21 mouse cellular contexts compared by ENCODE assay signal in the genomic region with DNA sequence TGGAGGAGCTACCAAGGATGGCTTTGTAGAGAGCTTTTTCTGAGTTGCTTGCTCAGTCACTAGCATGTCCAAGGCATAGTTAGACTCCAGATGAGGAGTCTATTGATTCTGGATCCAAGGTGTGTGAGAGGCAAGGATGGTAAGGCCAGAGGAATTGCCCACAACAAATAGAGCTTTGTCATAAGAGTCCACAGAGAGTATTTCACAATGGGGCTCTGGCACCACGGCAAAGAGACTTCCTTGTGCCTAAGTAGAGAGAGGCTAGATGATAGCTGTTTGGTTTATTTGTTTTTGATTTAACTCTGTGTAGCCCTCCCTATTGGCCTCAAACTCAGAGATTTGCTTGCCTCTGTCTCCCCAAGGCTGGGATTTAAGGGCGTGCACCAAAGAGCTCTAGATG. TPM values are rescaled to one million over a fixed set of nuclear protein-coding genes. Genes with fewer than 3 reads are reported as not detected.
DNase-seq lines count a peak whose midpoint lies in the region; ATAC-seq and TF ChIP-seq lines count a peak whose summit lies in the region.
"Had no signal": no experiment of that assay in that cellular context is flagged by ENCODE, and none has a peak within 500 bp of the region (broad histone marks: within the 10 kb centered on the region; RNA-seq: fewer than 3 reads in every experiment).

No protein-coding gene starts in this region.

- no peak overlapping the region for H3K9ac ChIP-seq in lung, postnatal 0 days (replicated peaks; ENCODE audit: low read depth)
- H3K9ac ChIP-seq: forebrain, postnatal 0 days; limb, embryonic 15.5 days; neural tube, embryonic 13.5 days had no signal

- peak; percentile 38 for DNase-seq in lung, postnatal 0 days (ENCODE audit: low spot score)
- DNase-seq in lung, postnatal 14 days, result no peak
- no peak for DNase-seq in ovary, adult 18-20 months (ENCODE audit: low spot score)
- no peak for DNase-seq in left cerebral cortex, postnatal 4 days
- no peak for DNase-seq in heart, postnatal 14 days
- DNase-seq: adrenal gland, postnatal 10 days; cerebellum, adult 11 months; cerebellum, postnatal 14 days; embryo, embryonic 11 days; forebrain, postnatal 0 days; kidney, adult 8-10 months; kidney, postnatal 14 days; midbrain, embryonic 14.5 days had no signal

- TF ChIP-seq EP300 in lung, postnatal 0 days (IDR thresholded peaks at IDR 0.05), result no peak

- H3K27me3 ChIP-seq in lung, postnatal 0 days (replicated peaks; ENCODE audit: insufficient read depth, low read length), result no peaks in the 10 kb centered on the region
- H3K27me3 ChIP-seq: limb, embryonic 15.5 days; megakaryocyte, embryonic 14.5 days had no signal

- 53% methylated on average over 2 of the region's 2 CpGs for WGBS in lung, postnatal 0 days
- 44% methylated on average over 2 of the region's 2 CpGs for WGBS in bone marrow, adult 2 months

- no peaks in the 10 kb centered on the region for H3K4me1 ChIP-seq in lung, postnatal 0 days (ENCODE audit: insufficient read depth, low read depth, low read length)
- H3K4me1 ChIP-seq in bone marrow, adult 2 months (ENCODE audit: control insufficient read depth, insufficient read depth, low read length), result peaks cover 20% of the 10 kb centered on the region
- H3K4me1 ChIP-seq: limb, embryonic 15.5 days; neural tube, embryonic 13.5 days had no signal

- no peaks in the 10 kb centered on the region for H3K9me3 ChIP-seq in lung, postnatal 0 days (ENCODE audit: low read length)
- H3K9me3 ChIP-seq: hindbrain, embryonic 10.5 days; limb, embryonic 15.5 days; megakaryocyte, embryonic 14.5 days; neural tube, embryonic 13.5 days had no signal

- H3K4me2 ChIP-seq in lung, postnatal 0 days (replicated peaks; ENCODE audit: low read depth, low read length), result no peak overlapping the region
- H3K4me2 ChIP-seq: limb, embryonic 15.5 days; neural tube, embryonic 13.5 days had no signal

- TF ChIP-seq POLR2A in bone marrow, adult 2 months (IDR thresholded peaks at IDR 0.05; ENCODE audit: borderline replicate concordance, control insufficient read depth, low read depth, low read length), result no peak

- TF ChIP-seq CTCF in lung, postnatal 0 days (IDR thresholded peaks at IDR 0.05), result no peak
- no peak for TF ChIP-seq CTCF in bone marrow, adult 2 months (IDR thresholded peaks at IDR 0.05; ENCODE audit: control insufficient read depth, insufficient read depth, low read length)

- H3K36me3 ChIP-seq in lung, postnatal 0 days (ENCODE audit: insufficient read depth, low read length), result no peaks in the 10 kb centered on the region
- H3K36me3 ChIP-seq: hindbrain, embryonic 10.5 days; limb, embryonic 15.5 days; neural tube, embryonic 13.5 days had no signal

- H3K27ac ChIP-seq in lung, postnatal 0 days (ENCODE audit: low read length), result no peak overlapping the region
- peak overlapping the region; percentile 80 for H3K27ac ChIP-seq in bone marrow, adult 2 months (ENCODE audit: control insufficient read depth, insufficient read depth, low read depth, low read length, poor library complexity)
- H3K27ac ChIP-seq: hindbrain, embryonic 10.5 days; layer of hippocampus, adult 2 months; limb, embryonic 15.5 days; neural tube, embryonic 13.5 days had no signal

- intact Hi-C loops in left cerebral cortex, postnatal 4 days (cut with DNase I), result no loop called here
- intact Hi-C loops in heart, postnatal 14 days (cut with DNase I), result no loop called here

- ATAC-seq in lung, postnatal 0 days, result peak; percentile 55
- peak; percentile 38 to 43; a peak in 2 of 4 replicates for ATAC-seq in hematopoietic stem cell, adult 5-6 weeks (replicated peaks in 1 of 2; ENCODE audit: insufficient read depth in 1 of 2, low FRiP score in 2 of 2, low TSS enrichment in 1 of 2, low read depth in 1 of 2, poor library complexity in 2 of 2, severe bottlenecking in 2 of 2)
- ATAC-seq in megakaryocyte, adult 5-6 weeks (ENCODE audit: poor library complexity, severe bottlenecking), result peak; percentile 57
- ATAC-seq: forebrain, postnatal 0 days had no signal

- no peak overlapping the region for H3K4me3 ChIP-seq in lung, postnatal 0 days (ENCODE audit: low read depth, low read length)
- H3K4me3 ChIP-seq in bone marrow, adult 2 months (replicated peaks; ENCODE audit: control insufficient read depth, low read depth, low read length), result no peak overlapping the region
- H3K4me3 ChIP-seq: hindbrain, embryonic 10.5 days; layer of hippocampus, adult 2 months; limb, embryonic 15.5 days; neural tube, embryonic 13.5 days had no signal

RNA-seq across cellular contexts. Expression of a gene that starts 54.9 kb away (rescaled TPM):
- polyA plus RNA-seq in lung, postnatal 0 days (2015; fragmentation: Nextera tagmentation; extraction: Ambion mirVana), result 9.4 and 10.0 TPM in 2 replicates
- 25.1 and 41.4 TPM in 2 replicates for polyA plus RNA-seq in bone marrow, adult 2 months (2011; ENCODE audit: insufficient read depth, insufficient read length, low replicate concordance, missing spikeins)
- total RNA-seq in hematopoietic stem cell, adult 5-6 weeks (2017), result 19.7 and 39.0 TPM in 2 replicates
- total RNA-seq in megakaryocyte, adult 5-6 weeks (2015), result 45.0 and 51.0 TPM in 2 replicates
- 16.3 and 29.0 TPM in 2 replicates for total RNA-seq in megakaryocyte, adult 5-6 weeks (2017)
- total RNA-seq in left cerebral cortex, postnatal 4 days (2021), result 1 to 10 TPM; 4.9 to 6.3 TPM
- total RNA-seq in heart, postnatal 14 days (2021), result 10 to 100 TPM; 47.4 to 53.4 TPM
